Mouse (Mus musculus) kidney, adult 2 months (tissue): Measurements from ENCODE around the gene Ksr2.

Experiments
- CTCF ChIP-seq: fragments of 200-500 bp; conservative IDR thresholded peaks from 2 replicates; pipeline ENCODE4 v1.5.1; 2011; ENCODE audit warnings: low read depth, mild to moderate bottlenecking, control low read depth, low read length, moderate library complexity, mixed read lengths; ENCODE audit not compliant: insufficient read depth, insufficient read length
- POLR2A ChIP-seq: fragments of 200-500 bp; IDR thresholded peaks from one replicate; pipeline ENCODE4 v1.6.1; 2011; ENCODE audit warnings: low read depth, low read length, control low read depth

DNA sequence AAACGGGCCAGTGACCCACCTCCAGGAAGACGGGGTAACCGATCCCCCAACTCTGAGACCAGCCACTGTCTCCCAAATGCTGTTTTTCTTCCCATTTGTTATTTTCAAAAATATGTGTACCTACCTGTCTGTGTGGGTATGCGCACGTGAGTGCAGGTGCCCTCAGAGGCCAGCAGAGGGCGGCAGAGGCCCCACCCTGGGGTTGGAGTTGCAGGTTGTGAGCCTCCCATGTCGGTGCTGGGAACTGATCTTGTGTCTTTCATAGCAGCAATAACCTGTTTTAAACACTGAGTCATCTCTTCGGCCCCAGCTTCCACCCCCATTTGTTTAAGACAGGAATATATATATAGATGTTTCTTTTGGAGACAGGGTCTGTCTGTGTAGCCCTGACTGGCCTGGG, 138.3 kb downstream of the Ksr2 start:
- TF ChIP-seq CTCF (no peak), POLR2A (no peak)
